Mouse (Mus musculus) lung, embryonic 16.5 days (tissue): ENCODE data around the gene Dcakd. TPM values are rescaled to one million over a fixed set of nuclear protein-coding genes. Genes with fewer than 3 reads are reported as not detected.

Experiments
- ATAC-seq: fragments of 200-750 bp; cut with Nextera tagmentation; 2 replicates; pipeline ENCODE4 v1.8.0; 2017; ENCODE audit warnings: low read depth, mild to moderate bottlenecking, moderate library complexity
- H3K27ac ChIP-seq: fragments of 300-500 bp; sonication (generic); 2 replicates; pipeline ENCODE4 v1.5.1; 2014; ENCODE audit warnings: mild to moderate bottlenecking, control low read depth, low read length
- H3K27me3 ChIP-seq: fragments of 300-500 bp; sonication (generic); 2 replicates; pipeline ENCODE4 v1.6.1; 2014; ENCODE audit warnings: low read depth, low read length, mixed read lengths; ENCODE audit not compliant: control insufficient read depth, insufficient read depth
- H3K36me3 ChIP-seq: fragments of 300-500 bp; sonication (generic); 2 replicates; pipeline ENCODE4 v1.6.1; 2014; ENCODE audit warnings: low read length; ENCODE audit not compliant: control insufficient read depth, insufficient read depth
- H3K4me1 ChIP-seq: fragments of 300-500 bp; sonication (generic); replicated peaks from 2 replicates; pipeline ENCODE4 v1.6.1; 2014; ENCODE audit warnings: low read length, mixed read lengths; ENCODE audit not compliant: control insufficient read depth, insufficient read depth
- H3K4me2 ChIP-seq: fragments of 300-500 bp; sonication (generic); 2 replicates; pipeline ENCODE4 v1.6.1; 2014; ENCODE audit warnings: low read depth, low read length, control low read depth
- H3K4me3 ChIP-seq: fragments of 300-500 bp; sonication (generic); 2 replicates; pipeline ENCODE4 v1.5.1; 2014; ENCODE audit warnings: mild to moderate bottlenecking, low read length, control low read depth
- H3K9ac ChIP-seq: fragments of 300-500 bp; sonication (generic); 2 replicates; pipeline ENCODE4 v1.6.1; 2014; ENCODE audit warnings: low read length, control low read depth
- H3K9me3 ChIP-seq: fragments of 300-500 bp; sonication (generic); 2 replicates; pipeline ENCODE4 v1.6.1; 2016; ENCODE audit warnings: low read length; ENCODE audit not compliant: control insufficient read depth
- WGBS: fragments of 180-500 bp; shearing (Covaris S2); extraction: QIAGEN DNeasy Blood & Tissue Kit; methylation state at CpG from one replicate; pipeline ENCODE4 v1.1.7; 2014; 5-methylcytosine and 5-hydroxymethylcytosine counted together
- polyA plus RNA-seq: library from polyadenylated mRNA; unstranded; fragments of >200 nt; fragmentation: Nextera tagmentation; extraction: Ambion mirVana; gene quantifications from 2 replicates; pipeline ENCODE4 v1.2.1, GENCODE M21; 2015

Dcakd gene
- polyA plus RNA-seq, 1 experiment from 2014 or later = 161 TPM

DNA sequence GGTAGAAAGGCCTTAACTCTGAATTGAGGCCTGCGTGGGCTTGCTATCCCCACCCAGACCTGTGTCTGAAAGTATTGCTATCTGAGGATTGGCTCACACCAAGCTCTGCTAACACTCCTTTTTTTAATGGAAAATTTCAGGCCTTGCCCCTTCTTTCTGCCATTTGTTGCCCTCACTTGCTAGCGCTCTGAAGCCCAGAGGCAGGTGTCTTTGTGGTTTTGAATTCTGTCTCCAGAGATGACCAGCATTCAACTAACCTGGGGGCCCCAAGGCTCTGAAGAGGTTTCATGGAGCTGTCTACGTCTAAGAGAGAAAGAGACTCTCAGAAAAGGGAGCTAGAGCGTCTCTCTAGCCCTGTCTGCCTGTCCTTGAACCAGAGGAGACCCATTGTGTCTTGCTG lies 40.1 kb upstream of the Dcakd start:
- peaks cover 8% of the 10 kb centered on the region for H3K4me1 ChIP-seq
- H3K36me3 ChIP-seq = peaks cover 31% of the 10 kb centered on the region
- ATAC-seq = no peak
- 85% methylated on average over 4 of the region's 4 CpGs for WGBS
- peak overlapping the region; percentile 81 for H3K27ac ChIP-seq
- H3K9me3 ChIP-seq = no peaks in the 10 kb centered on the region
- H3K4me2 ChIP-seq = no peak overlapping the region
- H3K27me3 ChIP-seq = no peaks in the 10 kb centered on the region
- no peak overlapping the region for H3K4me3 ChIP-seq
- H3K9ac ChIP-seq = no peak overlapping the region

DNA sequence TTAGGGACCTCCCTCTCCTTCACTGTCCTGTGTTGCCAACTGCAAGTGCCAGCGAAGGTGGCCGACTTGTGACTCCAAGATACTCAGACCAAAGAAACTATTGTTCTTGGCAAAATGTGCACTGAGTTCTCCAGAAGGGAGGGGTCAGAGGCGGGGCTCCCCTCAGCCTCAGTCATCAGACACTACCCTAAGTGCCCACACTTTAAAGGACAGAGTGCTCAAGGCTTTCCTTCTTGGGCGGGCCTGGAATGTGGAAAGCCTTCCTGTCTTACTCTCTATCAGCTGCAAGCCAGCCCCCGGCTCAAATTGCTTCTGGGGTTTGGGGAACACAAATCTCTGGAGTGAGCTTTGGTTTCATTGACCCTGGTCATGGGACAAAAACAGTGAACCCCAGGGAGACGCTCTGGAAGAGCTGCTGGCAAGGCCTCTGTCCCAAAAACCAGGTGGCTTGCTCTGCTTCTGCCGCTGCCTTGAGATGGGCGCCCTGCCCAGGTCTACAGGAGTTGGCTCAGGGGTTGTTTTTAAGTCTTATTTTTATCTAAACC lies 39.4 kb upstream of the Dcakd start:
- Histone ChIP-seq H3K4me2 (no peak overlapping the region), H3K9me3 (no peaks in the 10 kb centered on the region), H3K27ac (peak overlapping the region; percentile 81), H3K4me1 (peaks cover 8% of the 10 kb centered on the region), H3K4me3 (no peak overlapping the region), H3K9ac (no peak overlapping the region), H3K36me3 (peaks cover 31% of the 10 kb centered on the region), H3K27me3 (no peaks in the 10 kb centered on the region)
- 46% methylated on average over 8 of the region's 8 CpGs for WGBS
- ATAC-seq = peak; percentile 83

DNA sequence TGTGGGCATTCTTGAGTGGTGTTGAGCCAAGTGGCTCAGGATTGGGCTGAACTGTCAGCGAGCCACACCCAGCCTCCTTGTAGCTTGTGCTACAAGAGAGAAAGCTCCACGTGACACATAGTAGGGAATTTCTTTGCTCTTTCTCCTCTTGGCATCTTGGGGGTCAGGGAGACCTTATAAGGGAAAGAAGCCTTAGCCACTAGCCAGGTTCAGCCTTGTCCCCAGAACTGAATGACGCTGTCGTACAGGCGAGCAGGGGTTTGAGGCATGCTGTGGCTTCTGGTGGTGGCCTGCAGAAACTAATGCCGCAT lies 38.9 kb upstream of the Dcakd start:
- Histone ChIP-seq H3K36me3 (peaks cover 32% of the 10 kb centered on the region), H3K4me3 (no peak overlapping the region), H3K9ac (no peak overlapping the region), H3K4me2 (no peak overlapping the region), H3K27ac (peak overlapping the region; percentile 81), H3K9me3 (no peaks in the 10 kb centered on the region), H3K27me3 (no peaks in the 10 kb centered on the region), H3K4me1 (peaks cover 8% of the 10 kb centered on the region)
- 76% methylated on average over 6 of the region's 6 CpGs for WGBS
- ATAC-seq = peak; percentile 13

DNA sequence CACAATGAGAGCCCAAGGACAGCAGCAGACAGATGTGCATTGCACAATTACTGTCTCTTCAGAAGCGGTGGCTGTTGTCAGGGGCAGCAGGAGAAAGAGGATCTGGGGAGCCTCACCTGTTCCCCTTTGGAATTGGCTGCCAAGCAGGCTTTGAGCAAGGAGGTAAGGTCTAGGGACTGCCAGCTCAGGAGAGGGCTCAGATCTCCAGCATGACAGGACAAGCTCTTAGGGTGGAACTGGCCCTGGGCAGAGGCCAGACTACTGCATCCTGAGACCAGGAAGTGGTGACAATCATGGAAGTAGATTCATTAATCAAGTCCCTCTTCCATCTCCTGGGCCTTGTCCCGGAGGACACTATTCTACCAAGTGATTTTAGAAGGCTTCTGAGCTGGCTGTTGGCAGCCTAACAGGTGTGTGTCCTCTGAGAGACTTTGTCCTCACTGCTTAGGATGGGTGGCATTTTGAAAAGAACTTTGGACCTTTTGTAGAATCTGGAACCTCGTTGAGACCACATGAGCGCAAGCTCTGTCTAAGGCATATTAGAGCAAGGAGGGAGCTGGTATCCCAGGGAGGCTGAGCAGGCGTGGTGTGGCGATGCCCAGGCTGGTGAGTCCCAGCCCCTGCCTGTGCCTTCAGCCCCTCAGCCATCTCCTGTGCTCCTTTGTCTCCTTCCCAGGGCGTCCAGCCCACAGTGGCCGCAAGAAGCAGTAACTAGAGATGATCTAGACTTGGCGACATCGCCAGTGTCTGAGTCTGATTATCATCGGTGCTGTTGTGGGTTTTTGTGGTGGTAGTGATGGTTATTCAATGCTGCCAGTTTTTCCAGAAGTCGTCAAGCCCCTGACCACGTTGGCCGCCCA lies 38.3 kb upstream of the Dcakd start:
- Histone ChIP-seq H3K27ac (peak overlapping the region; percentile 81), H3K36me3 (peaks cover 34% of the 10 kb centered on the region), H3K4me2 (no peak overlapping the region), H3K4me3 (no peak overlapping the region), H3K4me1 (peaks cover 8% of the 10 kb centered on the region), H3K9me3 (no peaks in the 10 kb centered on the region), H3K9ac (no peak overlapping the region), H3K27me3 (no peaks in the 10 kb centered on the region)
- no peak for ATAC-seq
- WGBS = 86% methylated on average over 14 of the region's 14 CpGs

DNA sequence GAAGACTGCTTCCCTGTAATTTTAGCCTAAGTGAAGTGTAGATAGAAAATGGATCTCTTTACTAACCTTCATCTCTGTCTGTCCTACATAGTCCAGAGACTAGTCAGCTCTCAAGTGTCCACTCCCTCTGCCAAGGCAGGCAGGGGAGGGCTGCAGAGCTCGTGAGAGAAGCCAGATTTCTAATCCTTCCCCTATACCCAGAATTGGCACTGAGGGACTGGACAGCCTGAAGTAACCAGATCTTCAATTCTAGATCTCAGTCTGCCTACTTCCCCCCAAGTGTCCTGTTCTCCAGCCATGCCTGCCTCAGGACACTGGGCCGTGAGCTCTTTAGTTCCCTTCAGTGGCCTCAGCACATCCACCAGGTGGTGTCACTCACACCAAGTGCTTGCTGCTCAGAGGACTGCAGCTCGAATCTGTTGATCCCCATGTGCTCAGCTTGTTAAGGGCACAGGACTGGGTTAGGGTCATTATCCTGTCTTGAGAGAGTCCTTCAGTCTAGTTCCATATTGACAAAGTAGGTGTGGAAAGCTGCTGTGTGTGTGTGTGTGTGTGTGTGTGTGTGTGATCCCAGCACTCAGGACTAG lies 30.5 kb upstream of the Dcakd start:
- Histone ChIP-seq H3K9ac (no peak overlapping the region), H3K4me3 (no peak overlapping the region), H3K4me1 (no peaks in the 10 kb centered on the region), H3K27me3 (no peaks in the 10 kb centered on the region), H3K9me3 (no peaks in the 10 kb centered on the region), H3K4me2 (no peak overlapping the region), H3K36me3 (peaks cover 39% of the 10 kb centered on the region), H3K27ac (no peak overlapping the region)
- ATAC-seq = no peak
- 75% methylated on average over 3 of the region's 3 CpGs for WGBS

DNA sequence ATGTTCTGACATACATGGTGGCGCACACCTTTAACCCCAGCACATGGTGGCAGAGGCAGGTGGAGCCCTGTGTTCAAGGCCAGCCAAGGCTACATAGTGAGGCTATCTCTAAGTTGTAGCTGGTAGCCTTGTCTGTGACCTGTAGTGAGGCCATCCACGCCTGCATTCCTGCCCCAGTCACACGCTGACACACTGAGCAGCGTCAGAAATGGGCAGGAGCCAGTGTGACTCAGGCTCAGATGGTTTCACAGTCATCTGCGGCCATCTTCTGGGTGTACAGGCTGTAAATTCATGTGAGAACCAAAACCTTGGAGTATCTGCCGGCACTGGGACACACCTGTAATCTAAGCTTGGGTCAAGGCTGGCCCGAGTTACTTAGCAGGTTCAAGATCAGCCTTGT lies 28.5 kb upstream of the Dcakd start:
- peaks cover 43% of the 10 kb centered on the region for H3K36me3 ChIP-seq
- H3K27me3 ChIP-seq = no peaks in the 10 kb centered on the region
- ATAC-seq = no peak
- no peak overlapping the region for H3K9ac ChIP-seq
- no peaks in the 10 kb centered on the region for H3K9me3 ChIP-seq
- H3K4me1 ChIP-seq = no peaks in the 10 kb centered on the region
- H3K27ac ChIP-seq = no peak overlapping the region
- no peak overlapping the region for H3K4me2 ChIP-seq
- H3K4me3 ChIP-seq = no peak overlapping the region
- WGBS = 96% methylated on average over 7 of the region's 7 CpGs

DNA sequence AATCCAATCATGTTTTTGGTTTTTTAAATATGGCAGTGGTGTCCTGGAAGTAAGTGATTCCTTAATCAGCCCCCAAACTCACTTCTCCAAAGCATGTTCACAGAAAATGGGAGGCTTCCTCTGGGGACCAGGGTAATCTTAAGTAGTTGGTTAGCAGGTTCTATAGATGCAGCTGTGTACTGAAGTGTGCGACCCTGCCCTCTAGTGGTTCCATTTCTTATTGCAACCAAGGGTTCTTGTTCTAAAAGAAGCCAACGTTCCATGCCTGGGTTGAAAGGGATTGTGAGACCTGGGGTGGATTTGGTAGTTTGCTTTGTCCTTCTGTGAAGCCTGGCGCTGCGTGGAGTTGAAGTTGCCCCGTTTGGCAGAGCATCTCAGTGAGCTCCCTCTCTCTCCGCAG lies 26.7 kb upstream of the Dcakd start:
- 0 out of 2 replicates have a peak, but pooled peaks have one; percentile 41 for ATAC-seq

DNA sequence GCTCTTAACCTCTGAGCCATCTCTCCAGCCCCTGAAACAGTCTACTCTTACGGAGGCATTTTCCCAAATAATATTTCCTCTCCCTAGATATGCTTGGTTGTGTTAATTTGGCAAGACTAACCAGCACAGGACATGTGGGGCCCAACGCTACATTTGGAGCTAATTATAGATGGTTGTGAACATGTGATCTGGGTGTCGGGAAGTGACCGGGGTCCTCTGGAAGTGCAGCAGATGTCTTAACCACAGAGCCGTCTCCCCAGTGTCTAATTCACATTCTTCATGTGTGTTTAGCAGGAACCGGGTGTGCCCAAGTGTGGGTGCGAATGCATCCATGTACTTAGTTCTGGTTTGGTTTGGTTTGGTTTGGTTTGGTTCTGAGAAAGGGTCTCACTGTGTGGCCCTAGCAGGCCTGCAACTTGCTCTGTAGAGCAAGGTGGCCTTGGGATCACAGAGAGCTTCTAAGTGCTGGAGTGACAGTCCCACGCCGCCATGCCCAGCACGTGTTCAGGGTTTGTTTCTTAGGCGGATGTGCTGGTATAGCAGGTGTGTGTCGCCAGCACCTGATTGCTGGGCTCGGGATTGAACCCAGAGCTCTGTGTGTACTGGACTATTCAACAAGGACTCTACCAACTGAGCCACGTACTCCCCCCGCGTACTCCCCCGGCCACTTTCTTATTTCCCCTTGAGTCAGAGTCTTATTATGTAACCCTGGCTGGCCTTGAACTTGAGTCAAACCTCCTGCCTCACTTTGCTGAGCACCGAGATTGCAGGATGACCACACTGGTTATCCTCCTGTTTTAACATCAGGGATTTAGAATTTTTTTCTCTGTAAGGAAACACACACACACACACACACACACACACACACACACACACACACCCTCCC lies 25.3 kb upstream of the Dcakd start:
- Histone ChIP-seq H3K36me3 (peaks cover 41% of the 10 kb centered on the region), H3K27ac (no peak overlapping the region), H3K4me1 (no peaks in the 10 kb centered on the region), H3K4me3 (no peak overlapping the region), H3K9me3 (no peaks in the 10 kb centered on the region), H3K4me2 (no peak overlapping the region), H3K9ac (no peak overlapping the region), H3K27me3 (no peaks in the 10 kb centered on the region)
- no peak for ATAC-seq
- WGBS = 87% methylated on average over 18 of the region's 18 CpGs

More for the DNA sequence above, 26.7 kb upstream of the Dcakd start:
- Histone ChIP-seq H3K4me3 (no peak overlapping the region), H3K4me1 (no peaks in the 10 kb centered on the region), H3K9ac (no peak overlapping the region), H3K36me3 (peaks cover 45% of the 10 kb centered on the region), H3K9me3 (no peaks in the 10 kb centered on the region), H3K27me3 (no peaks in the 10 kb centered on the region), H3K27ac (no peak overlapping the region), H3K4me2 (no peak overlapping the region)
- WGBS = 45% methylated on average over 6 of the region's 6 CpGs

DNA sequence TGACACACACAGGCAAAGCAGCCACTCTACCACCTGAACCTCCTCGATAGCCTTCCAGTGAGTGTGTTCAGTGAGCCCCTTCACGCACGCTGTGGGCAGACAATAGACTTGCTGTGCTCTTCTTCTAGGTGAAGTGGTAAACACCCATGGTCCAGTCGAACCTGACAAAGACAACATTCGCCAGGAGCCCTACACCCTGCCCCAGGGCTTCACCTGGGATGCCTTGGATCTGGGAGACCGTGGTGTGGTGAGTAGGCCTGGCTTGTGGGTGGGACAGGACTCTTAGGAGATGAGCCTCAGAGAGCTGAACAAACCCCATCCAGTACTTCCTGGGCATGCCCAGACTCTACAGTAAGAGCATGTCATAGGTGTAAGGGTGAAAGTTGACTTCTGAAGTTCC lies 23.9 kb upstream of the Dcakd start:
- no peaks in the 10 kb centered on the region for H3K27me3 ChIP-seq
- H3K4me2 ChIP-seq = no peak overlapping the region
- no peaks in the 10 kb centered on the region for H3K4me1 ChIP-seq
- no peak overlapping the region for H3K27ac ChIP-seq
- no peak for ATAC-seq
- peaks cover 33% of the 10 kb centered on the region for H3K36me3 ChIP-seq
- H3K9ac ChIP-seq = no peak overlapping the region
- 91% methylated on average over 6 of the region's 6 CpGs for WGBS
- no peaks in the 10 kb centered on the region for H3K9me3 ChIP-seq
- H3K4me3 ChIP-seq = no peak overlapping the region
